8 mouse cellular contexts compared by ENCODE assay signal in genomic region chr11:86257054-86257453, GRCm38 (mm10). TPM values are rescaled to one million over a fixed set of nuclear protein-coding genes. Genes with fewer than 3 reads are reported as not detected.
DNase-seq lines count a peak whose midpoint lies in the region; ATAC-seq and TF ChIP-seq lines count a peak whose summit lies in the region.

No protein-coding gene starts in this region.

- TF ChIP-seq CTCF in liver, postnatal 0 days (IDR thresholded peaks at IDR 0.05; ENCODE audit: low read depth): no peak
- TF ChIP-seq CTCF in stomach, postnatal 0 days (IDR thresholded peaks at IDR 0.05; ENCODE audit: low read depth): no peak

- H3K27ac ChIP-seq in lung, embryonic 16.5 days (ENCODE audit: low read length): peak overlapping the region; percentile 23
- peak overlapping the region; percentile 91 for H3K27ac ChIP-seq in embryonic facial prominence, embryonic 10.5 days (replicated peaks)
- H3K27ac ChIP-seq in heart, embryonic 16.5 days (ENCODE audit: low read length): peak overlapping the region; percentile 68
- peak overlapping the region; percentile 58 for H3K27ac ChIP-seq in liver, postnatal 0 days (ENCODE audit: low read depth)
- H3K27ac ChIP-seq in stomach, postnatal 0 days (replicated peaks): peak overlapping the region; percentile 13; the same call in 1 of the 2 replicates

- peaks cover 4% of the 10 kb centered on the region for H3K36me3 ChIP-seq in lung, embryonic 16.5 days (ENCODE audit: control insufficient read depth, insufficient read depth, low read length)
- H3K36me3 ChIP-seq in embryonic facial prominence, embryonic 10.5 days (replicated peaks): peaks cover 37% of the 10 kb centered on the region
- H3K36me3 ChIP-seq in heart, embryonic 16.5 days (ENCODE audit: control insufficient read depth, insufficient read depth): 0 out of 2 replicates have a peak, but pooled peaks cover under 1% of the 10 kb centered on the region
- H3K36me3 ChIP-seq in liver, postnatal 0 days (replicated peaks; ENCODE audit: insufficient read depth, low read length): peaks cover 6% of the 10 kb centered on the region
- no peaks in the 10 kb centered on the region for H3K36me3 ChIP-seq in stomach, postnatal 0 days (ENCODE audit: control insufficient read depth, insufficient read depth, low read length)

- H3K4me1 ChIP-seq in lung, embryonic 16.5 days (replicated peaks; ENCODE audit: control insufficient read depth, insufficient read depth, low read length): peaks cover 9% of the 10 kb centered on the region
- peaks cover 14% of the 10 kb centered on the region for H3K4me1 ChIP-seq in embryonic facial prominence, embryonic 10.5 days
- H3K4me1 ChIP-seq in heart, embryonic 16.5 days (ENCODE audit: control insufficient read depth, insufficient read depth, low read length): peaks cover 11% of the 10 kb centered on the region
- H3K4me1 ChIP-seq in liver, postnatal 0 days (ENCODE audit: insufficient read depth): peaks cover 5% of the 10 kb centered on the region; the same call in 1 of the 2 replicates
- H3K4me1 ChIP-seq in stomach, postnatal 0 days (replicated peaks; ENCODE audit: control insufficient read depth, insufficient read depth): no peaks in the 10 kb centered on the region

- WGBS in lung, embryonic 16.5 days: under 1% methylated on average over 22 of the region's 22 CpGs
- WGBS in embryonic facial prominence, embryonic 10.5 days: 0% methylated on average over 22 of the region's 22 CpGs
- whole genome bisulfite sequencing in heart, embryonic 16.5 days: under 1% methylated on average over 22 of the region's 22 CpGs
- 0% methylated on average over 22 of the region's 22 CpGs for WGBS in liver, postnatal 0 days (ENCODE audit: insufficient replicate concordance)
- under 1% methylated on average over 22 of the region's 22 CpGs for WGBS in stomach, postnatal 0 days

- TF ChIP-seq EP300 in liver, postnatal 0 days (IDR thresholded peaks at IDR 0.05; ENCODE audit: low read depth): no peak
- no peak for TF ChIP-seq EP300 in stomach, postnatal 0 days (optimal IDR thresholded peaks at IDR 0.05)

- H3K9ac ChIP-seq in lung, embryonic 16.5 days (ENCODE audit: low read length): peak overlapping the region; percentile 91
- H3K9ac ChIP-seq in heart, embryonic 16.5 days (ENCODE audit: low read length): peak overlapping the region; percentile 93
- H3K9ac ChIP-seq in liver, postnatal 0 days (replicated peaks): peak overlapping the region; percentile 93
- peak overlapping the region; percentile 65 for H3K9ac ChIP-seq in stomach, postnatal 0 days (ENCODE audit: low read length)

- no peaks in the 10 kb centered on the region for H3K27me3 ChIP-seq in lung, embryonic 16.5 days (ENCODE audit: control insufficient read depth, insufficient read depth, low read depth, low read length)
- H3K27me3 ChIP-seq in embryonic facial prominence, embryonic 10.5 days (replicated peaks; ENCODE audit: low read depth, poor library complexity, severe bottlenecking): no peaks in the 10 kb centered on the region
- H3K27me3 ChIP-seq in heart, embryonic 16.5 days (ENCODE audit: control insufficient read depth, insufficient read depth, low read length): no peaks in the 10 kb centered on the region
- H3K27me3 ChIP-seq in liver, postnatal 0 days (ENCODE audit: insufficient read depth, low read length): no peaks in the 10 kb centered on the region
- no peaks in the 10 kb centered on the region for H3K27me3 ChIP-seq in stomach, postnatal 0 days (ENCODE audit: control insufficient read depth, insufficient read depth, low read length)

- peak; percentile 36; the same call in 1 of the 2 replicates for ATAC-seq in lung, embryonic 16.5 days (ENCODE audit: low read depth)
- ATAC-seq in heart, embryonic 16.5 days (replicated peaks; ENCODE audit: extremely low read depth, insufficient read depth, low FRiP score): no peak
- peak; percentile 51 for ATAC-seq in liver, postnatal 0 days
- peak; percentile 40 for ATAC-seq in stomach, postnatal 0 days (ENCODE audit: low FRiP score, low TSS enrichment)

- H3K4me3 ChIP-seq in lung, embryonic 16.5 days (ENCODE audit: low read length): peak overlapping the region; percentile 60
- H3K4me3 ChIP-seq in embryonic facial prominence, embryonic 10.5 days: peak overlapping the region; percentile 76
- peak overlapping the region; percentile 82 for H3K4me3 ChIP-seq in heart, embryonic 16.5 days (ENCODE audit: low read length)
- H3K4me3 ChIP-seq in liver, postnatal 0 days (ENCODE audit: low read depth, low read length): peak overlapping the region; percentile 82
- H3K4me3 ChIP-seq in stomach, postnatal 0 days (ENCODE audit: low read depth, low read length): peak overlapping the region; percentile 60

- peak overlapping the region; percentile 74 for H3K4me2 ChIP-seq in lung, embryonic 16.5 days (ENCODE audit: low read depth, low read length)
- H3K4me2 ChIP-seq in heart, embryonic 16.5 days (ENCODE audit: low read depth, low read length): peak overlapping the region; percentile 86
- peak overlapping the region; percentile 88 for H3K4me2 ChIP-seq in liver, postnatal 0 days (ENCODE audit: low read depth, low read length)
- peak overlapping the region; percentile 62 for H3K4me2 ChIP-seq in stomach, postnatal 0 days (replicated peaks; ENCODE audit: low read depth)

- H3K9me3 ChIP-seq in lung, embryonic 16.5 days (ENCODE audit: control insufficient read depth, low read length): no peaks in the 10 kb centered on the region
- no peaks in the 10 kb centered on the region for H3K9me3 ChIP-seq in embryonic facial prominence, embryonic 10.5 days
- no peaks in the 10 kb centered on the region for H3K9me3 ChIP-seq in heart, embryonic 16.5 days (replicated peaks; ENCODE audit: control insufficient read depth, low read length)
- no peaks in the 10 kb centered on the region for H3K9me3 ChIP-seq in liver, postnatal 0 days (ENCODE audit: low read length)
- H3K9me3 ChIP-seq in stomach, postnatal 0 days (ENCODE audit: control insufficient read depth, low read length): no peaks in the 10 kb centered on the region

- no peak for DNase-seq in lung, postnatal 10 days
- DNase-seq in embryonic facial prominence, embryonic 10.5 days (ENCODE audit: low spot score): peak; percentile 55
- DNase-seq in liver, postnatal 0 days: no peak
- no peak for DNase-seq in stomach, postnatal 0 days (ENCODE audit: low spot score)
- DNase-seq in left cerebral cortex, adult 9 months (ENCODE audit: low spot score in 2 of 2): no peak
- no peak for DNase-seq in cerebellum, adult 9-10 months

RNA-seq across cellular contexts. Expression of gene Ints2, which starts 0.3 kb away (rescaled TPM):
- 20.3 and 26.3 TPM in 2 replicates for polyA plus RNA-seq in lung, embryonic 16.5 days (2015; fragmentation: Nextera tagmentation; extraction: Ambion mirVana)
- 55.4 and 61.5 TPM in 2 replicates for polyA plus RNA-seq in embryonic facial prominence, embryonic 10.5 days (2016; fragmentation: Nextera tagmentation; extraction: Ambion mirVana)
- polyA plus RNA-seq in heart, embryonic 16.5 days (2015; fragmentation: Nextera tagmentation; extraction: Ambion mirVana): 12.5 and 13.0 TPM in 2 replicates
- polyA plus RNA-seq in liver, postnatal 0 days (2015; fragmentation: Nextera tagmentation; extraction: Ambion mirVana): 2.3 and 3.5 TPM in 2 replicates
- 4.4 and 6.3 TPM in 2 replicates for polyA plus RNA-seq in stomach, postnatal 0 days (2015; fragmentation: Nextera tagmentation; extraction: Ambion mirVana)

RNA-seq across cellular contexts. Expression of gene Brip1, which starts 56.1 kb away (rescaled TPM):
- 11.4 and 13.1 TPM in 2 replicates for polyA plus RNA-seq in lung, embryonic 16.5 days (2015; fragmentation: Nextera tagmentation; extraction: Ambion mirVana)
- 10.1 and 11.7 TPM in 2 replicates for polyA plus RNA-seq in embryonic facial prominence, embryonic 10.5 days (2016; fragmentation: Nextera tagmentation; extraction: Ambion mirVana)
- polyA plus RNA-seq in heart, embryonic 16.5 days (2015; fragmentation: Nextera tagmentation; extraction: Ambion mirVana): 4.9 and 6.0 TPM in 2 replicates
- polyA plus RNA-seq in liver, postnatal 0 days (2015; fragmentation: Nextera tagmentation; extraction: Ambion mirVana): 3.0 and 4.5 TPM in 2 replicates
- 2.2 and 2.6 TPM in 2 replicates for polyA plus RNA-seq in stomach, postnatal 0 days (2015; fragmentation: Nextera tagmentation; extraction: Ambion mirVana)

Comparison
In these comparisons a context has a peak if more than half of its experiments do, and no peak if none do; other contexts are left out.
1. H3K27ac ChIP-seq: peak in every context shown above with its lines; median percentile 91 in embryonic facial prominence, embryonic 10.5 days; 68 in heart, embryonic 16.5 days; 58 in liver, postnatal 0 days; 23 in lung, embryonic 16.5 days; 13 in stomach, postnatal 0 days.